Mouse (Mus musculus) forebrain, embryonic 16.5 days (tissue): Measurements from ENCODE around the gene Itpkb. TPM values are rescaled to one million over a fixed set of nuclear protein-coding genes. Genes with fewer than 3 reads are reported as not detected.

Source experiments
- ATAC-seq: fragments of 200-750 bp; cut with Nextera tagmentation; 2 replicates; pipeline ENCODE4 v1.8.0; 2017; ENCODE audit warnings: mild to moderate bottlenecking, moderate library complexity
- H3K27ac ChIP-seq: fragments of 300-500 bp; sonication (generic); 2 replicates; pipeline ENCODE4 v1.5.1; 2014; ENCODE audit warnings: low read length, control low read depth
- H3K27me3 ChIP-seq: fragments of 300-500 bp; sonication (generic); replicated peaks from 2 replicates; pipeline ENCODE4 v1.6.1; 2014; ENCODE audit warnings: low read length; ENCODE audit not compliant: control insufficient read depth, insufficient read depth
- H3K36me3 ChIP-seq: fragments of 300-500 bp; sonication (generic); 2 replicates; pipeline ENCODE4 v1.6.1; 2014; ENCODE audit not compliant: control insufficient read depth, insufficient read depth
- H3K4me1 ChIP-seq: fragments of 300-500 bp; sonication (generic); replicated peaks from 2 replicates; pipeline ENCODE4 v1.6.1; 2014; ENCODE audit warnings: low read length; ENCODE audit not compliant: control insufficient read depth, insufficient read depth
- H3K4me2 ChIP-seq: fragments of 300-500 bp; sonication (generic); 2 replicates; pipeline ENCODE4 v1.6.1; 2014; ENCODE audit warnings: mild to moderate bottlenecking, low read length, control low read depth
- H3K4me3 ChIP-seq: fragments of 300-500 bp; sonication (generic); replicated peaks from 2 replicates; pipeline ENCODE4 v1.5.1; 2014; ENCODE audit warnings: mild to moderate bottlenecking, low read length, control low read depth
- H3K9ac ChIP-seq: fragments of 300-500 bp; sonication (generic); replicated peaks from 2 replicates; pipeline ENCODE4 v1.6.1; 2014; ENCODE audit warnings: low read depth, low read length, control low read depth
- H3K9me3 ChIP-seq: fragments of 300-500 bp; sonication (generic); 2 replicates; pipeline ENCODE4 v1.6.1; 2016; ENCODE audit warnings: low read length; ENCODE audit not compliant: control insufficient read depth
- WGBS: fragments of 180-500 bp; shearing (Covaris S2); extraction: QIAGEN DNeasy Blood & Tissue Kit; methylation state at CpG from one replicate; pipeline ENCODE4 v1.1.7; 2014; 5-methylcytosine and 5-hydroxymethylcytosine counted together
- polyA plus RNA-seq: library from polyadenylated mRNA; unstranded; fragments of >200 nt; fragmentation: Nextera tagmentation; extraction: Ambion mirVana; gene quantifications from 2 replicates; pipeline ENCODE4 v1.2.1, GENCODE M21; 2015

The Itpkb gene
- polyA plus RNA-seq, 1 experiment from 2014 or later = 2.4 TPM

DNA sequence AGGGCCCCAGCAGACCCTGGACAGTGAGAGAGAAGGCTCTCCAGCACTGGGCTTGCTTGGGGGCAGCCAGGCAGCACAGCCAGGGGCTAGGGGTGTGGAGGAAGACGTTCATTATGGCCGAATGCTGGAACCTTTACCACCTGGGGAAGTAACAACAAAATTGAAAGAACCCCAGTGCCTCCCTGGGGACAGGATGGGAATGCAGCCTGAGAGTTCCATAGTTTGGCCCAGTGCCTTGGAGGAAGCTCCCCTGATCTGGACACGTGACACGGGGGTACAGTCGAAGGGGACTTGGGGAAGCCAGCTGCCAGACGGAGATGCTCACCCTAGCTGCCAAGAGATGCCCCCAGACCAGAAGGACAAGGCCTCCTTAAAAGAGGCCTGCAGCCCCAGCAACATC, 3.3 kb downstream of the Itpkb start:
- ATAC-seq = no peak
- H3K9ac ChIP-seq = no peak overlapping the region
- H3K27me3 ChIP-seq = peaks cover 9% of the 10 kb centered on the region
- H3K27ac ChIP-seq = no peak overlapping the region
- H3K9me3 ChIP-seq = no peaks in the 10 kb centered on the region
- WGBS = 37% methylated on average over 6 of the region's 6 CpGs
- no peaks in the 10 kb centered on the region for H3K36me3 ChIP-seq
- H3K4me2 ChIP-seq = no peak overlapping the region
- H3K4me1 ChIP-seq = peaks cover 30% of the 10 kb centered on the region
- no peak overlapping the region for H3K4me3 ChIP-seq

- H3K27me3 ChIP-seq = peaks cover 6% of the 10 kb centered on the region
- no peak overlapping the region for H3K4me3 ChIP-seq
- H3K9me3 ChIP-seq = no peaks in the 10 kb centered on the region
- peaks cover 30% of the 10 kb centered on the region for H3K4me1 ChIP-seq
- no peak for ATAC-seq
- no peaks in the 10 kb centered on the region for H3K36me3 ChIP-seq
- no peak overlapping the region for H3K27ac ChIP-seq
- 88% methylated on average over 6 of the region's 6 CpGs for whole genome bisulfite sequencing
- no peak overlapping the region for H3K9ac ChIP-seq
- no peak overlapping the region for H3K4me2 ChIP-seq
Measured at GRCm38 (mm10) chr1:180334541-180334940, 4.3 kb downstream of the Itpkb start.

DNA sequence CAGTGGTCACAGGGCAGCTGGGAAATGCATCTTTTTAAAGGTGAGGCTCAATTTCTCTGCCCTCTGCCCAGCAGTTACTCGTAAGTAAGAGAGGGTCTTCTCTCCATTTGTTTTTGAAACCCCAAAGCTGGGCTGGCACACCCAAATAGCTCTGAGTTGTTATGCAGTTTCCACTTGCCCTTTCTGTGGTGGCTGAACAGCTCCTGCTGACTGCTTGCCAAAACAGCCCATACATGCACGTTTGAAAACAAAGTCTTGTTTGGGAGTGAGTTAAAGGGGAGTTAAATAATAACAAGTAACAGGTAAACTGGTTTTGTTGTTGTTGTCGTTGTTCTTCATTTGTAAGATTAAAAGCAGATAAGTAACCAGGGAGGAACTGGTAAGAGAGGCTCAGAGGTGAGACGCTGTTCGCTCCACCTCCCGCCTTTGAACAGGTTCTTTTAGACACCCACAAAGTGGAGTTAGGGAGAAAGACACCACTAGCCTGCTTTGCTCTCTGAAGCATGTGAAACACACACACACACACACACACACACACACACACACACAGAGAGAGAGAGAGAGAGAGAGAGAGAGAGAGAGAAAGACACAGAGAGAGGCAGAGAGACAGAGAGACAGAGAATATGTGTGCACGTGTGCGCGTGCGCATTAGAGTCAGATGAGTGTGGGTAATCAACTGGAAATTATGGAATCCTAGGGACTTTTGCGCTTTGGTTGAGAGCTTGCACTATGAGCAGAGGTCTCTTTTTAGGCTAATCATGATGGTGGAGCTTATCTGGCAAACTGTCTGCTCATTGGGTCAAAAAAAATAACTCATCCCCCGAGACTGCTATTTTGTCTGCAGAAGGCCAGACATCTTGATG, 5.5 kb downstream of the Itpkb start:
- ATAC-seq = no peak
- Histone ChIP-seq H3K4me3 (no peak overlapping the region), H3K36me3 (no peaks in the 10 kb centered on the region), H3K27ac (no peak overlapping the region), H3K9me3 (no peaks in the 10 kb centered on the region), H3K9ac (no peak overlapping the region), H3K4me1 (peaks cover 25% of the 10 kb centered on the region), H3K27me3 (peaks cover 6% of the 10 kb centered on the region), H3K4me2 (no peak overlapping the region)
- 77% methylated on average over 12 of the region's 12 CpGs for WGBS

DNA sequence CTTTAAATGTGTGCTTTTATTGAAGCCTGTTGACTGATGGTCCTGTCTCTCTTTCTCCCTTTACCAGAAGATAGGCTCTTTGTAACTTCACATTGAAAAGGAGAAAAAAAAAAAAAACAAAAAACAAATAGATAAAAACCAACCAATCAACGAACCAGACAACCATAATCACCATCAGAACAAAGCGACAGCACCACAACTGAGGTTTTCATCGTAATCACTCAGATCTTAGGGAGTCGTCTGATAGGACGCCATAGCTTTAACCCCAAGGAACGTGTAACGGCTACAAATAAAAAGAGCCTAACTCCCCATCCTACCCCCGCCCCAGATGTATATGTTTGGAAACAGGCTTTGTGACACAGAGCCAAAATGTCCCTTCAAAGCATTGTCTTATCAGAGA, 8.1 kb downstream of the Itpkb start:
- H3K4me2 ChIP-seq = no peak overlapping the region
- ATAC-seq = no peak
- no peak overlapping the region for H3K4me3 ChIP-seq
- no peaks in the 10 kb centered on the region for H3K36me3 ChIP-seq
- no peak overlapping the region for H3K27ac ChIP-seq
- no peak overlapping the region for H3K9ac ChIP-seq
- peaks cover 4% of the 10 kb centered on the region; the same call in 1 of the 2 replicates for H3K27me3 ChIP-seq
- H3K9me3 ChIP-seq = no peaks in the 10 kb centered on the region
- H3K4me1 ChIP-seq = 0 out of 2 replicates have a peak, but pooled peaks cover 3% of the 10 kb centered on the region
- WGBS = 82% methylated on average over 8 of the region's 8 CpGs

GRCm38 (mm10) chr1:180339143-180339542, 8.9 kb downstream of the Itpkb start:
- WGBS = 95% methylated on average over 5 of the region's 5 CpGs
- H3K27ac ChIP-seq = no peak overlapping the region
- H3K9me3 ChIP-seq = no peaks in the 10 kb centered on the region
- H3K36me3 ChIP-seq = no peaks in the 10 kb centered on the region
- H3K27me3 ChIP-seq = no peaks in the 10 kb centered on the region
- no peak overlapping the region for H3K9ac ChIP-seq
- H3K4me2 ChIP-seq = no peak overlapping the region
- H3K4me1 ChIP-seq = peaks cover 3% of the 10 kb centered on the region; the same call in 1 of the 2 replicates
- ATAC-seq = no peak
- H3K4me3 ChIP-seq = no peak overlapping the region

- no peaks in the 10 kb centered on the region for H3K36me3 ChIP-seq
- no peak overlapping the region for H3K9ac ChIP-seq
- H3K4me2 ChIP-seq = no peak overlapping the region
- WGBS = 81% methylated on average over 7 of the region's 7 CpGs
- H3K4me3 ChIP-seq = no peak overlapping the region
- no peak overlapping the region for H3K27ac ChIP-seq
- no peaks in the 10 kb centered on the region for H3K27me3 ChIP-seq
- no peaks in the 10 kb centered on the region for H3K9me3 ChIP-seq
- H3K4me1 ChIP-seq = peaks cover 3% of the 10 kb centered on the region
- no peak for ATAC-seq
Measured at GRCm38 (mm10) chr1:180342944-180343343, 12.7 kb downstream of the Itpkb start.

- ATAC-seq = no peak
Measured at GRCm38 (mm10) chr1:180343434-180344210, 13.3 kb downstream of the Itpkb start.

DNA sequence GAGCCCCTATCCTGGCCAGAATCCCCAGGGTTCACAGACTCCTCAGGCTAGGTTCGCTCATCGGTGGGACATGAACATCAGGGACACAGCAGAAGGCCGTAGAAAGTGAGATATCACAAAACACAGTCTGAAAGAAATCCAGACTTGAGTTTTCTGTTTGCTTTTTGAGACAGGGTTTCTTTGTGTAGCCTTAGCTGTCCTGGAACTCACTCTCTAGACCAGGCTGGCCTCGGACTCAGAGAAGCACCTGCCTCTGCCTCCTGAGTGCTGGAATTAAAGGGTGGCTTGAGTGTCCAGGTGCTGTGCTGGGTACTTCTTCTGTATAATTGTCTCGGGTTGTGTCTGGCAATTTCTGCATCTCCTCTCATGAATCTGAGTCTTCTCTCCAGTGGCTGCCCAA, 14.8 kb downstream of the Itpkb start:
- H3K9me3 ChIP-seq = no peaks in the 10 kb centered on the region
- H3K27me3 ChIP-seq = no peaks in the 10 kb centered on the region
- ATAC-seq = no peak
- 84% methylated on average over 5 of the region's 5 CpGs for WGBS
- H3K9ac ChIP-seq = no peak overlapping the region
- peaks cover 3% of the 10 kb centered on the region for H3K4me1 ChIP-seq
- no peak overlapping the region for H3K4me3 ChIP-seq
- H3K36me3 ChIP-seq = no peaks in the 10 kb centered on the region
- no peak overlapping the region for H3K27ac ChIP-seq
- H3K4me2 ChIP-seq = no peak overlapping the region

More at GRCm38 (mm10) chr1:180343434-180344210, 13.3 kb downstream of the Itpkb start:
- no peak overlapping the region for H3K4me2 ChIP-seq
- no peaks in the 10 kb centered on the region for H3K9me3 ChIP-seq
- no peaks in the 10 kb centered on the region for H3K27me3 ChIP-seq
- H3K27ac ChIP-seq = no peak overlapping the region
- peaks cover 3% of the 10 kb centered on the region for H3K4me1 ChIP-seq
- no peak overlapping the region for H3K4me3 ChIP-seq
- H3K9ac ChIP-seq = no peak overlapping the region
- 48% methylated on average over 8 of the region's 8 CpGs for WGBS
- H3K36me3 ChIP-seq = no peaks in the 10 kb centered on the region

DNA sequence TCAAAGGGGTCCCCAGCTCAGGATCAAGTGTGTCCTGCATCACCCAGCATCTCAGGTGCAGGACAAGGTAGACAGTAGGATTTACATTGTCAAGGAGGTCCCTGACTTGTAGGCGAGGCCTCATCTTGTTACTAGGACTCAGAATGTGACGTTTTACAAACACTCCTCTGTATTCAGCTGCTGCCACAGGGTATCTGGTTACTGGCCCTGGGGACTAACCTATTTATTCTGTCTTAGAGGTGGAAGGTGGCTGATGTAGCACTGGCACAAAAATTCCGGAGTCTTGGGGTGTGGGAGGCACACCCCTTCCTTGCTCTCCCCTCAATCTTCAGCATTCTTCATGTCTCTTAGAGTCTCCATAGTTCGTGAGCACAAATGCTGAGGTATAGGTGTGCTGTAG, 16.8 kb downstream of the Itpkb start:
- H3K9me3 ChIP-seq = no peaks in the 10 kb centered on the region
- 81% methylated on average over 4 of the region's 4 CpGs for WGBS
- peaks cover 3% of the 10 kb centered on the region for H3K4me1 ChIP-seq
- H3K36me3 ChIP-seq = no peaks in the 10 kb centered on the region
- no peak overlapping the region for H3K9ac ChIP-seq
- no peak overlapping the region for H3K4me2 ChIP-seq
- no peak overlapping the region for H3K4me3 ChIP-seq
- H3K27ac ChIP-seq = no peak overlapping the region
- ATAC-seq = no peak
- no peaks in the 10 kb centered on the region for H3K27me3 ChIP-seq
